Mouse (Mus musculus) adrenal gland, adult 18-20 months (tissue): ENCODE results near the gene Prom1. TPM values are rescaled to one million over a fixed set of nuclear protein-coding genes. Genes with fewer than 3 reads are reported as not detected.

Experiments
- DNase-seq, 2 experiments: peaks; one replicate each; pipeline ENCODE4 v3.0.0; 2021 to 2022; ENCODE audit warnings: low spot score in 2 of 2
- total RNA-seq, 2 experiments: library from RNA; stranded (reverse); gene quantifications; 1 replicate in 1 of 2; 2 replicates in 1 of 2; pipeline ENCODE4 v1.2.3; 2021

Gene Prom1
- total RNA-seq, 2 experiments from 2014 or later, result 2.5 to 3.3 TPM

DNA sequence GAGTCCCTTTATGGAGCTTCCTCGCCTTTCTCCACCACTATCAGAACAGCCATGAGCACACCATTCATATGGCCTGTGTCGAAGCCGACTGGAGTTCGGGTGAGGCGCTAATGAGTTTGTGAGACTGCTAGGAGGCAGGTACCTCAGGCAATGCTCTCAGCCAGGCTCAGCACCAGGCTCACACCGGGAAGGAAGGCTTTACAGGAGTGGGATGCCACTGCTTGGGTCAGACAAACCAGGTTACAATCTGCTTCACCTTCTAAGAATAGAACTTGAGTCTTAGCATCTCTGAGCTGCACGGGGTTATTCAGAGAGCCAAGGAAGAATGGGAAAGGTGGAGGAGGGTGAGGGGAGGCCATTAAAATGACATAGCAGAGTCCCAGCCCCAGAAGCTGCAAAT, 16.0 kb downstream of the Prom1 start:
- no peak for DNase-seq

DNA sequence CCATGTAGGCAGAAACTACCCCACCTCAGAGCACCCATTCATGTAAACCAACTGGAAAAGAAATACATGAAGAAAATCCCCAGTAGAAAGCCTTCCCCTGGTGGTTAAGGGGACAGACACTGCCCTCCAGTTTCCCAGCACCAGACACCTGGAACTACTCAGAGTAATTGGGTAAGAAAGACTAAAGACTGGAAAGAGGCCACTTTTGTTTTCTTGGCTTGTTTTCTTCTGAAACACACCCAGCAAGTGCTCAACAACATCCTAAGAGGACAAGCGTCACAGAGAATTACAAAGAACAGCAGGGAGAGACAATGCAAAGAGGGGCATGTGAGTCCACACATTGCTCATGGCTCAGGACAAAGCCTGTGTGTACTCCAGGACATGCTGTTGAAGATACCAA, 20.7 kb downstream of the Prom1 start:
- DNase-seq, result no peak

DNA sequence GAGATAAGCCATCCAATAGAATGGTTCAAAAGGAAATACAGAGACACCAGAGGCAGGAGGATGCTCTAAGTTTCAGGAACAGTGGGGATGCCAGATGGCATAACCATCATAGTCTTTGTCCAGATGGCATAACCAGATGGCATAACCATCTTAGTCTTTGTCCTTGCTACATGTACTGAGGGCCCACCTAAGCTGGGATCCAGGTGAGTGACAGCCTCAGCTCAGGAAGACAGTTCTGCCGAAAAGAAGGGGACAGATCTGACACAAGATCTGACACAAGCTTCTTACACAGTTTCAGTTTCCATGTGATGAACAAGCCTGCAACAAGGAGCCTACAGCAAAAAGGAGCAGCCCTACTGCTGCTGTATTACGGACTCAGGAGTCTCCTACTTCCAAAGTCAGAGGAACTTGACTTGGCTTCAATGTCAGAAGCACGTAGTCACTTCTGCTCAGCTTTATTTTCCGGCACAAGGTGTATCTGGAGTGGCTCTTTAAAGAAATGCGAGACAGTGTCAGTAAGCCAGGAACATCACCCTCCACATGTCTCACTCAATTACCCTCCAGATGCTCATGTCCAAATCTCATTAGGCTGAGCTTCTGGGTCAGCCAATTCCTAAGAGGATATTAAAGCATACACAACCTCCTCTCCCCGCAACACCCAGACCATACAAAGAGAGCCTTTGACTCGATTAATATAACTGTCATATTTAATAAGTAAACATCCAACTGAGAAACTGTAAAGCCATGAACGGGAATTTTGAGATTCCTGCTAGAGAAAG, 21.4 kb downstream of the Prom1 start:
- DNase-seq, result no peak

DNA sequence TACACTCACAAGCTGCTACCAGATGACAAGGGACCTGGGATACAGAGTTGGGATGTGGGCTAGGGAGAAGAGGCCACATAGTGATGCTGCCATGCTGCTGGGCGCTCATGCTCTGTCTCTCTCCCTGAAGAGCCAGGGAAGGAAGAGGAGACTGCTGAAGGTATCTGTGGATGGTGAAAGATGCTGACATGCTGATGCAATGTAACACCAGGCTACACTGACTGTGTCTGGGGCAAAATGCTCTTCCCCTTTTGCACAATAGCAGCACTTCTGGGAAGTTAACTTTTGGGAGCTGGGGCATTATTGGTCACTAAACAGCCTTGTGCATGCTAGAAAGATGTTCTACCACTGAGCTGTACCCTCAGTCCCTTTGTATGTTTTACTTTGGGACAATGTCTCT, 26.4 kb downstream of the Prom1 start:
- DNase-seq, result no peak

DNA sequence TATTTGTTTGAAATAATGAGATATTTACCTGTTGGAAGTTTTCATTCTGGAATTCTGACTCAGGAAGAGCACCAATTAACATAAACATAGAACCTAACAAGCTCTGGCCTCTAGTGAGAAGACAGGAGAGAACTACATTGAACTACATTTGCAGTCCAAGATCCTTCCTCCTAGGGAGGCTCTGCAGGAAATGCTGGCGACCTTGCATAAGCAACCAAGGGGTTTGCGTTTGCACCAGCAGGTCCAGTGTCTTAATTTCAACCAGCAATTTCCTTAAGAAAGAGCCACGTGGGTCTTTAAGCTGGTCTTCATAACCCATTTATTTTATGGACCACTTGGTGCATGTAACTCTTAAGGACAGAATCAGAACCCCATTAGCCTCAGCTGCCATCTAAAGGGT, 28.2 kb downstream of the Prom1 start:
- DNase-seq, result no peak

DNA sequence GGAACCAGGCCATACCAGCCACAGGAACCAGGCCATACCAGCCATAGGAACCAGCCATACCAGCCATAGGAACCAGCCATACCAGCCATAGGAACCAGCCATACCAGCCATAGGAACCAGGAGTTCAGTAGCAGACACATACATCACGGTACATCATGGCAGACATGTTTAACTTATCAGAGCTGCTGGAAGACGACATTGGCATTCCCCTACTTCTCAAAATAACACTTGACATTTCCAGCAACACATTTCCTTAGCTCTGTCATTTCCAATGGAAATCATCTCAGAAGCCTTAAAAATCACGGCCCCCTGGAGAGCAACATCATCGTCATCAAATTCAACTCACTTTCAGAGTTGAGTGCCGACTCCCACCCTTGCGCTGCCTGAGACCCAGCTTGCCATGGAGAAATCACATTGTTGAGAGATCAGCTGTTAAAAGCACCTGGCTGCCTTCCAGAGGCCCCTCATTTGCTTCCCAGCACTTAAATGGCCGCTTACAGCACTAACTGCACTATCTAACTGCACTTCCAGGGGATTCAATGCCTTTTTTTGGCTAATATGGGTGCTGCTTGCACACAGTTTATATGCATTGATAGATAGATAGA, 31.2 kb downstream of the Prom1 start:
- no peak for DNase-seq

DNA sequence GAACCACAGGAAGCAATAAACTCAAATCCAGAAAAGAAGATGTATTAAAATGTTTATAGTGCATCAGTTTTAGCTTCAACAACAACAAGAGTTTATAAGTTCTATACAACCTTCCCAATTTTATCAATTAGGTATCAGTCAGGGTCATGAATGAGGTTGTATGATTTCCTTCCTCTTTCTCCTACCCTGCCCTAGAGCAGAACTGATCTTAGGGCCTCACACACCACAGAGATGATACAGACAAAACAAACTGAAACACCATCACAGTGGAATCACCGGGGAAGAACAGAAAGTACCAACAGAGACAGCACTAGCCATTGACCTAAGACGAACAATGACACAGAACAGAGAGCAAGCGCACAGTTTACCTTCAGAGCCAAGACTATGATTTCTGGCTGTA, 43.6 kb downstream of the Prom1 start:
- DNase-seq, result no peak

DNA sequence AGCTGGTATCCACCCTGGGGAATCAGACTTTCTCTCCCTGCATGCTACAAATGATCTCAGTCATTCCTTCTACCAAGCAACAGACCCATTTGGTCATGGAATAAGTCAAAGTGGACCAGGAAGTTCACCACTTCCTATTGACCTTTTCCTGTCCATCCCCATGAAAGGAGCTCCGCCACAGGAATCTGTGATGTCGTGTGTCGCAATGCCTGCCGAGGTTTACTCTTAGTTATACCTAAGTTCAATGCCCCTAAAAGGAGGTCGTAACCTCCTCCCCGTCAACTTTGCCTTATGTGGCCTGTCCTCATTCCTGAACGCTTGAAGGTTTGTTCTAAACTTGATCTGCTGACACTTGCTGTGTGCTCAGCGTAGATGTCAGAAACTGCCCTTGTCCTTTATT, 51.6 kb downstream of the Prom1 start:
- DNase-seq, result no peak

DNA sequence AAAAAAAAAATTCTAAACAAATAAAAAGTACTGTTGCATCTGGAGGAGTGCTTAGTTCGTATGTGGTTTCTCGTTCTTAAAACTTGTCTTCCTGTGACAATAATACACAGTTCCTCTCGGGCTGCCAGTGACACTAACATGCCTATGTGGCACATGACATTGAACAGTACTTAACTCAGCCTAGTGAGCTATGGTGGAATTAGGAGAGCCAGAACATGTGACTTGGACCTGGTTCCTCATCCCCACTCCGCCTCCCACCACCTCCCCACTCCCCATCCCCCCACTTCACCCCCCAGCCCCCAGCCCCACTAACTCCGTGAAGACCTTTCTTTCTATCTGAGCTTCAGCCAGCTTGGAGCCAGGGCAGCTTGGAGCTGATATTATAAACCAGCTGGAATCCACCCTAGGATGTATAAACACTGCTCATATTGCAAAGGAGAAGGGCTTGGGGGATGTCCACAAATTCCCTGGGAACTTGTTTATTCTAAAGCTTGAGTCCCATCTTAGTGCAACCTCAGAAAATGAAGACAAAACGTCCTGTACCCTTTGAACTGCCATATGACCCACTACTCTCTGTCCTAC, 52.3 kb downstream of the Prom1 start:
- no peak for DNase-seq

DNA sequence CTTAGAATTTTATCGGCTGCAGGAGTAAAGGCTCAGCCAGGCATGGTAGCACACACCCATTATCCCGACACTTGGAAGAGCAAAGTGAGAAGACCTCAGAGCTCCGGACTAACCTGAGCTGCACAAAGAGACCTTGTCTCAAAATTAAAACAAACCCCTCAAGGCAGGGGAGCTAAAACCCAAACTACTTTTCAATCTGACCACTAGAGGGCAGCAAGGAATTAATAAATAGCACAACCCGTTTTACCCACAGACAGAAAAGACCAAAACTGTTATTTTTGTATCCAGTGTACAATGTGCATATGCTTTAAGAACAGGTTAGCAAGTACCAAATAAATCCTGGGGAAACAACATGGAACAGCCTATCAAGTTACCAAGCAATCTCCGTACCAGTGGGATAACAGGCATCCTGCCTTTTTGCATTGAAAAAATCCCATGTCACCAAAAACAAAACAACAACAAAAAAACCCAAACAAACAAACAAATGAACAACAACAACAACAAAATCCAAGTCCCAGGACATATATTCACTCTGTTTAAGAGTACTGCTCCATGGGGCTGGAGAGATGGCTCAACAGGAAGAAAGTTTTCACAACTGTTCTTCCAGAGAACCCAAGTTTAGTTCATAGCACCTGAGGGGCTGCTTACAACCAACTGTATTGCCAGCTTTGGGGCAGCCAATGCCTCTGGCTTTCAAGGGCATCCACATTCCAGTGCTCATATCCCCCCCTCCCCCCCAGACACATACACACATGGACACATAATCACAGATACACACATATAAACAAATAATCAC, 53.1 kb downstream of the Prom1 start:
- DNase-seq, result no peak

DNA sequence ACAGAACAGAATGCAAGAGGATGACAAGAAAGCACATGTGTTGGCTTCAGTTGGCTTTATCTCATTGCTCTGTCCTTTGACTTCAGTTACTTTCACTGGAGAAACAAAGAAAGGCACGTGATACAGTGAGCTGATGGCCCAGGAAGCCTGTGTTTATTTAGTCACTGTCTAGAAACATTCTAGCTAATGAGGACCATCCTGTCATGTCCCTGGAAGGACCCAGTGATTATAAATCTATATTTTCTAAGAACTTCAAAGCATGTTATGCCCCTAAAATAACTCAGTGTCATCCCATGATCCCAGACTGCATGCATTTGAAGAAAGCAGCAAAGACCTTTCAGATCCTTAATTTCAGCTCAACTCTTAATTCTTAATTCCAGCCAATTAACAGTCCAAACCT, 60.1 kb downstream of the Prom1 start:
- no peak for DNase-seq

DNA sequence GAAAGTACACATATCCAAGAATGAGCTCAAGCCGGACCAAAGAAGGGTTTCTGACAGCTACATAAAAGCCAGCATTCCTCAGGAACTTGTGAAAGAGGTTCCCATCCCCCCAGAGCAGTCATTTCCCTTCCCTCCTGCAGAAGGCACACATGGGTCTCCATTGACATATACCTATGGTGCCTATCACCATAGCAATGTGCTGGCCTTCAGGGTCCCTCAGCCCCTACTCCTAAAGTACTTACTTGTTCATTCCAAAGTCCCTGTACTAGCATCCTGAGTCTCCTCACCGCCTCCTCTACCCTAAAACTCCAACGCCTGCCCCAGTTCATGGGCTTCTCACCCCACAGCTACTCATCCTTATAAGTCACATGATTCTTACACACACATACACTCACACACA, 60.8 kb downstream of the Prom1 start:
- no peak for DNase-seq

DNA sequence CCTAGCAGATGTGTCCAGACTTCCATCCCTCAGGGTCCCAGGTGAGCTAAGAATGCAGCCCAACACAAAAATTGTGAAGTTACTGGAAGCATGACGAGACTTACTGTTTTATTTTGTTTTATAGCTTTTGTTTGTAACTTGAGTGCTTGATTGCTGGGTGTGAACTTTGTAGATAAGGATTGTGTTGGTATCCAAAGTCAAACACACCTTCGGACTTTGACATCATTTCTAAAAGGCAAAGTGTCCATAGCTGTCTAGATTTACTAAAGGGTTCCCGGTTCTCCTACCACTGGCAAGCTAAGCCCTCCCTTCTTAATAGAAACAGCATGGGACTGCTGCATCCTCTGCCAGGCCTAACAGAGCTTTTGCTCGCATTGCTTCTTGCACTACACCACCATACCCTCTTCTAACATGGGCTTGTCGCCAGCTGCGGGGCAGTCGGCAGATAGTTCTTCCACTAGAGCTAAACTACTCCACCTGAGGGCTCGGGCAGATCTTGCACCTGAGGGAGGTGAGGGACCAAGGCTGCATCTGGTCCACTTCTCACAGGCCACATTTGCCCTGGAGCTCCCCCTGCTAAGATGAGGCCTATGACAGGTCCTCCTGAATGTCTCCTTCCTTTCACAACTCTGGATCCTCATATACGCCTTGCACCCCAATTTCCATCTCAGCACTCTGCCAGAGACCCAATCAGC, 103.4 kb downstream of the Prom1 start:
- DNase-seq, result no peak

DNA sequence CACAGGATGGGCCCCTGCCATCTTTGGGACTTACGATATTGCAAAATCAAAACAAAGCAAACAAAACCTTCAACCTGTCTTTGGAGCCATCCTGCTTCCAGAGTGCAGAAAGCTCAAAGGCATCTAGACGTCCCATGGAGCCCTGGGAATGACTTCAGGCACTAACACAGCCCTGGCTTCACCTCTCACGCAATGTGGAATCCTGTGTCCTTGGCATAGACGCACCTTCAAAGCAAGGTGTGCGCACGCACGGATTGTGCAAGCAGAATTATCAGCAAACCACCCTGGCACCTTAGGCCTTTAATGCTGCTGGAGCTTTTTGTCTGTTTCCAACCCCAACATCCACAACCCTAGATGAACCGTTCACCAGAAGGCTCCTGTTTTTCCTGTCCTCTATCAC, 104.2 kb downstream of the Prom1 start:
- no peak for DNase-seq

DNA sequence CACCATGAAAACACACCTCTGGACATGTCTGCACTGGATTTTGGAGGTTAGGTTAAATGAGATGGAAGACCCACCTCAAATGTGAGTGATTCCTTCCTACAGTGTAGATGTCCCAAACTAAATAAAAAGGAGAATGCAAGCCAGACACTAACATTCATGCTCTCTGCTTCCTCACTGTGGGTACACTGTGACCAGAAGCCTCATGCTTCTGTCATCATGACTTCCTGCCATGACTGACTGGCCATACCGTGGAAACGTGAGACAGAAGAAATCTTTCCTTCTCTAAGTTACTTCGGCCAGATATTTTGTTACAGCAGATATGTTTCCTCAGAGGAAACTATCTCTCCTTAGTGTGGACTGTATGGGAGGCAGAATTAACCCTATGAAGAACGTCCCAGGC, 105.7 kb downstream of the Prom1 start:
- no peak for DNase-seq

DNA sequence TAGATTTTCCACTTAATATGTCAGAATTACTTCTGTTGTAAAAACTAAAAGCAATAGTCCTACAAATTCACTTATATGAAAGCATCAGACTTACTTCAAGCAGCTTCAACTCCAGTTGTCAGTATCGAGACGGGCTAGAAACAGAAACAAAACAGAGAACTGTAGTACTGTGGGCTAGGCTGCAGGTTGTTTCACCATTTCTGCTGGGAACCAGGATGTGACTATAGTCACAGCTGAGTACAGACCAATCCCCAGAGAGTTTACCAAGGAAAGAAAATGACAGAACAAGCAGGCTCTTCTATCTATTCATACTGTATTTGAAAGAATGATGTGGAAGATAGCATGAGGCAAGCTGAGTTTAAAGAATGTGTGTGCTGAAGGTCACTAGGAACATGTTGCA, 106.9 kb downstream of the Prom1 start:
- no peak for DNase-seq

DNA sequence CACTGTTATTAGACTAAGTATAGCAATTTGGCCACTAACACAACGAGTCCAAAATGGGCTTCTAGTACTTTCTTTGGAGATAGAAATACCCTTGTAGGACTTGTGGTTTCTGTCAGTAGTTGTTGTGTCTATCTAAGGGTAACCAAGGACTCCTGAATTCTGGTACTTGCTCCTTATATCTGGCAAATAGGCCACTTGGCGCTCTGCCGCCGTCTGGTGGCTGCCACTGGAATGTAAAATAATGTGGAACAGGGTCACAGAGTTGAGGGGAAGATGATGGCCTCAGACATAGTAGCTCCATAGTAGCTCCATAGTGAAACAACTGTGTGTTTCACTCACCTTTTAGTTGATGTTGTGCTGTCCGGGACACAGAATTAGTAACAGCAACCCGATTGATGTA, 111.5 kb downstream of the Prom1 start:
- peak; percentile 59 to 67 for DNase-seq

DNA sequence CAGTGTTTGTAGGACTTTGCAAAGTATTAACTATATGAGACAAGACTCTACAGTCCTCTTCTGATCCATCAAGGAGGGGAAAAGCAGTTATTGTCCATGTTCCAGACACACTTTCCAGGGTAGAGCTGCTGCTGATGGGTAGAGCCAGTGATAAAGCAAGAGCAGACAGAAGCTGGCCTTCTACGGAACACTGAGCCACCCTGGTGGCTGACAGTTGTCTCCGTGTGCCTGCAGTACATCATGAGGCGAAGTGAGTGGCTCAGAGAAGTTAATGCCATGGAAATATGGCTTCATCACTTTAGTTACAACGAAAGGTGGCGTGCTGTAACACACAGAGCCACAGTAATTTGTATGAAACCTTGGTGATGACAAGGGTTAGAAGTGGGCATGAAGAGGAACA, 112.8 kb downstream of the Prom1 start:
- no peak for DNase-seq

DNA sequence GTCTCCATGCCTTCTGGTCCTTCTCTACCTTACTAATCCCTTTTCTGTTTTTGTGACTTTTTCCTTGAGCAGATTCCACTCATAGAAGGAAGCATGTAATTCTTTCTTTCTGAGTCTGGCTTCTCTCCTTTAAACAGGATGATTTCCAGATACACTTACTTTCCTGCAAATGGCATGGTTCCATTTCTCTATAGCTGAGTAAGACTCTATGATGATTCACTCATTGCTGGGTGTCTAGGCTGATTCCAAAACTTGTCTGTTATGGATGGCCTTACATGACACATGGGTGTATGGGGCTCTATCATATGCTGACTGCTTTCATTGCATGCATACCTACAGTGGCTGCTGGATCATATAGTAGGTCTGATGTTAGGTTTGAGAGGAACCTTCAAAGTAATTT, 115.6 kb downstream of the Prom1 start:
- DNase-seq, result no peak

DNA sequence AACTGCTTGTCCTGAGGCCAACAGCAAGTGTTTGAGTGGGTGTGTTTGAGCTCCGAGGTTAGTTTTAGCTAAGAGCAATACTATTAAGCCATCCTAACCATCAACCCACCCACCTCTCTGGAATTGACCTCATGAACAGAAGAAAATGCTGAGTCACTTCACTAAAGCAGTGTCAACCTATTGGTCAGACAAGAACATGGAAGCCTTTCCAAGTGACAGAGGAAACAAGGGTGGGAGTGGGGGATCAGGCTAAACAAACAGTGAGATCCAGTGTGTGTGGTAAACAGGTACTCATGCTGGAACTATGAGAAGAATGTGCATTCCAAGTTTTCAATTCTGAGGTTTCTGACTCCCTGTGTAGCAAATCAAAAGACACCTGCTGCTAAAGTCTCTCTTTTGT, 118.9 kb downstream of the Prom1 start:
- DNase-seq, result no peak

DNA sequence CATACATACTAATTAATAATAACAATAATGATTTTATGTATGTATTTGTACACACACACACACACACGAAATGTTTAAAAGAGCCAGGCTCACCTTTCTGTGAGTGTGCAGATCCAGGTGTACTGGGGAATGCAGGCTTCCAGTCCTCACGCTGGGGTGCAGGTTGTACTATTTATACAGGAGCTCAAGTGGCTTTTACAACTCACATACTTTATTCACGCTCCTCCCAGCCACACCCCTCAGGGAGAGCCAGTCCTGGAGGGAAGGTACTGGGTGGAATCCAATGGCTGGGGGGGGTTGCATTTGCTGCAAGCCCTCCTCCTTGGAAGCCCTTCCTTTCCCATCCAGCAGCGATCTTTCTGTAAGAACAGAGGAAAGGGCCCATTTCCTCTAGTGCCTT, 120.2 kb downstream of the Prom1 start, which contains the start of gene Fgfbp1:
TSS of gene Fgfbp1 (minus strand) at position 160 of the 400 bp plus-strand sequence.
- no peak for DNase-seq
